Mouse (Mus musculus) liver, postnatal 0 days (tissue): Measurements from ENCODE around the gene Map3k9. TPM values are rescaled to one million over a fixed set of nuclear protein-coding genes. Genes with fewer than 3 reads are reported as not detected.

Source experiments
- ATAC-seq: fragments of 200-750 bp; cut with Nextera tagmentation; 2 replicates; pipeline ENCODE4 v1.8.0; 2017; ENCODE audit warnings: mild to moderate bottlenecking, moderate library complexity
- DNase-seq: peaks from one replicate; pipeline ENCODE4 v3.0.0-alpha.2; 2016
- H3K27ac ChIP-seq: fragments of 300-500 bp; sonication (generic); 2 replicates; pipeline ENCODE4 v1.5.1; 2014; ENCODE audit warnings: antibody characterized with exemption, moderate library complexity, mild to moderate bottlenecking, low read depth
- H3K27me3 ChIP-seq: fragments of 300-500 bp; sonication (generic); 2 replicates; pipeline ENCODE4 v1.6.1; 2014; ENCODE audit warnings: low read length, control low read depth, mixed read lengths; ENCODE audit not compliant: insufficient read depth
- H3K36me3 ChIP-seq: fragments of 300-500 bp; sonication (generic); replicated peaks from 2 replicates; pipeline ENCODE4 v1.6.1; 2014; ENCODE audit warnings: mild to moderate bottlenecking, control low read depth, low read length, moderate library complexity, mixed read lengths; ENCODE audit not compliant: insufficient read depth
- H3K4me1 ChIP-seq: fragments of 300-500 bp; sonication (generic); 2 replicates; pipeline ENCODE4 v1.6.1; 2014; ENCODE audit warnings: antibody characterized with exemption, mild to moderate bottlenecking, control low read depth; ENCODE audit not compliant: insufficient read depth
- H3K4me2 ChIP-seq: fragments of 300-500 bp; sonication (generic); 2 replicates; pipeline ENCODE4 v1.6.1; 2014; ENCODE audit warnings: low read depth, mild to moderate bottlenecking, low read length, moderate library complexity, mixed read lengths
- H3K4me3 ChIP-seq: fragments of 300-500 bp; sonication (generic); 2 replicates; pipeline ENCODE4 v1.5.1; 2014; ENCODE audit warnings: low read depth, low read length
- H3K9ac ChIP-seq: fragments of 300-500 bp; sonication (generic); replicated peaks from 2 replicates; pipeline ENCODE4 v1.6.1; 2014; ENCODE audit warnings: mild to moderate bottlenecking, moderate library complexity
- H3K9me3 ChIP-seq: fragments of 300-500 bp; sonication (generic); 2 replicates; pipeline ENCODE4 v1.6.1; 2016; ENCODE audit warnings: mild to moderate bottlenecking, control low read depth, low read length, mixed read lengths
- CTCF ChIP-seq: sonication (generic); IDR thresholded peaks from 2 replicates; pipeline ENCODE4 v1.5.1; 2016; ENCODE audit warnings: antibody characterized with exemption, low read depth
- EP300 ChIP-seq: IDR thresholded peaks from 2 replicates; pipeline ENCODE4 v1.6.1; 2016; ENCODE audit warnings: antibody characterized with exemption, low read depth, mild to moderate bottlenecking
- WGBS: fragments of 180-500 bp; shearing (Covaris S2); extraction: QIAGEN DNeasy Blood & Tissue Kit; methylation state at CpG from one replicate; pipeline ENCODE4 v1.1.7; 2014; ENCODE audit not compliant: insufficient replicate concordance; 5-methylcytosine and 5-hydroxymethylcytosine counted together
- polyA plus RNA-seq: library from polyadenylated mRNA; unstranded; fragments of >200 nt; fragmentation: Nextera tagmentation; extraction: Ambion mirVana; gene quantifications from 2 replicates; pipeline ENCODE4 v1.2.1, GENCODE M21; 2015

The Map3k9 gene
- polyA plus RNA-seq, 1 experiment from 2014 or later = 0.27 TPM

- ATAC-seq = no peak
- no peak for DNase-seq
- no peak overlapping the region for H3K4me3 ChIP-seq
- H3K9ac ChIP-seq = no peak overlapping the region
- 60% methylated on average over 11 of the region's 11 CpGs for WGBS
- TF ChIP-seq CTCF = no peak
- TF ChIP-seq EP300 = no peak
- no peaks in the 10 kb centered on the region for H3K27me3 ChIP-seq
- no peaks in the 10 kb centered on the region for H3K9me3 ChIP-seq
- no peak overlapping the region for H3K4me2 ChIP-seq
- H3K36me3 ChIP-seq = no peaks in the 10 kb centered on the region
- no peak overlapping the region for H3K27ac ChIP-seq
- no peaks in the 10 kb centered on the region for H3K4me1 ChIP-seq
Observed at GRCm38 (mm10) chr12:81683395-81683794, 97.6 kb downstream of the Map3k9 start.

DNA sequence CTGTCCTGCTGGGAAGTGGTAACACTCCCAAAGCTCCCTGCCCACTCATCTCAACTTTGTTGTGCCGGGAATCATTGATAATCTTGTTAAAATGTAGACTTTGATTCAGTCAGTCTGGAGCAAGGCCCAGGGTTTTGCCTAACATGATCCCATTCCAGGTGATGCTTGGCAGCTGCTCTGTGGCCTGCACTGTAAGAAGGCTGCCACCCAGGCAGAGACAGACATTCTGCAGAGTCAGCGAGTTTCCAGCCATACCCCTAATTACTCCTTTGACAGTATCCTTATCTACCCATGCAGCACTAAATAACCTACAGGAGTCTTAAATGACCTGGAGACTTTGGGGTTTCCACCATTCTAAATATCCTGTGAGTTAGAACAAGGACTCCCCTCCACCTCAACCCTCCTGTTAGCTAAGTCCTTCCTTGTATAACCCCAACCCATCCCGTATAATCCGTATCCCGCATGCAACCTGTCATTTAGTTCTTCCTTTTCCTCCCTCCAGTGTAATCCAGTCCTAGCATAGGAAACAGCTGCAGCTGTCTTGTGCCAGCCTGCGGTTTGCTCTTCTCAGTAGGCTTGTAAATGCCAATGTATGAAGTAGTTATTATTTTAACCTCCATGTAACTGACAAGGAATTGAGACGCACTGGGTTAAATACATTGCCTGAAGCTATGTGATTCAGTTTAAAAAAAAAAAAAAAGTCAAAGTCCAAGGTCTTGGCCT is 101.0 kb downstream of the Map3k9 start:
- no peaks in the 10 kb centered on the region for H3K4me1 ChIP-seq
- H3K27me3 ChIP-seq = no peaks in the 10 kb centered on the region
- no peaks in the 10 kb centered on the region for H3K9me3 ChIP-seq
- H3K36me3 ChIP-seq = no peaks in the 10 kb centered on the region
- no peak overlapping the region for H3K4me2 ChIP-seq
- no peak overlapping the region for H3K4me3 ChIP-seq
- ATAC-seq = no peak
- no peak overlapping the region for H3K9ac ChIP-seq
- TF ChIP-seq EP300 = no peak
- TF ChIP-seq CTCF = no peak
- H3K27ac ChIP-seq = no peak overlapping the region
- no peak for DNase-seq
- WGBS = 63% methylated on average over 7 of the region's 7 CpGs

DNA sequence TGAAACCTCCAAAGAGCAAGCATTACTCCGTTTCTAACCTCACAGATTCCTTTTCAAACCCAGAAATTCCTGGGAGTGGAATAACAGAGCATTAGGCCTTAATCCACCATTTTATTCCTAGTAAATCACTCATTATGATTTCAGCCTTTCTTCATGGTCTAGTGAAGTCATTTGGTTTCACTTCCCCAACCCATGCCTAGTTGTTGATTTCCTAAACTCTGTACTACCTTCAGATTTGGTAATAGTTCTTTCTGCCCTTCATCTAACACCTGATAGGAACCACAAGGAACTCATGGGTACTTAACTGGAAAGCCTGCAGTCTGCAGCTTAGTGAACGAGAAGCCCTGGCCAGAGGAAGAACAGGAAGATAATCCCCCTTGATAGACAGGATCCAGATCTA is 105.4 kb downstream of the Map3k9 start:
- ATAC-seq (no peak), DNase-seq (no peak)
- Histone ChIP-seq H3K4me3 (no peak overlapping the region), H3K9ac (no peak overlapping the region), H3K4me2 (no peak overlapping the region), H3K36me3 (no peaks in the 10 kb centered on the region), H3K9me3 (no peaks in the 10 kb centered on the region), H3K4me1 (no peaks in the 10 kb centered on the region), H3K27ac (no peak overlapping the region), H3K27me3 (no peaks in the 10 kb centered on the region)
- TF ChIP-seq CTCF = no peak
- TF ChIP-seq EP300 = no peak
- 44% methylated on average over 2 of the region's 2 CpGs for WGBS

Other genes starting within 250 kb of the Map3k9 start
- 13.0 and 13.8 TPM in 2 replicates for gene Gm20498, start 248.3 kb downstream of the Map3k9 start, polyA plus RNA-seq
- 14.8 and 15.4 TPM in 2 replicates for gene Synj2bp, start 248.3 kb downstream of the Map3k9 start, polyA plus RNA-seq
- not detected in 2 replicates for gene Adam21, start 212.7 kb downstream of the Map3k9 start, polyA plus RNA-seq
- 22.8 and 24.9 TPM in 2 replicates for gene Med6, start 186.2 kb downstream of the Map3k9 start, polyA plus RNA-seq
- gene Ttc9, start 149.9 kb downstream of the Map3k9 start, polyA plus RNA-seq = 0.11 TPM in 1 of 2 replicates, not detected in the other
- gene Pcnx, start 78.8 kb upstream of the Map3k9 start, polyA plus RNA-seq = 2.4 and 2.7 TPM in 2 replicates